Mouse (Mus musculus): ENCODE measurements around the gene B4galnt3.

- TF ChIP-seq E2F4 (IDR thresholded peaks at IDR 0.05; ENCODE audit: insufficient read depth) (no peak), POLR2A (IDR thresholded peaks at IDR 0.05; ENCODE audit: insufficient read length, low read depth) (no peak), REST (IDR thresholded peaks at IDR 0.05; ENCODE audit: insufficient read depth, insufficient read length) (no peak), MAX (IDR thresholded peaks at IDR 0.05; ENCODE audit: low read depth) (no peak), TCF12 (IDR thresholded peaks at IDR 0.05; ENCODE audit: insufficient read depth, poor library complexity, severe bottlenecking) (no peak), USF1 (IDR thresholded peaks at IDR 0.05; ENCODE audit: low read depth) (no peak), CEBPB (IDR thresholded peaks at IDR 0.05; ENCODE audit: insufficient read depth, poor library complexity, severe bottlenecking) (no peak), MYOD1 (IDR thresholded peaks at IDR 0.05; ENCODE audit: control insufficient read depth in 1 of 3, insufficient read length in 2 of 3, low read depth in 2 of 3) (peak in 1 of 3 experiments; percentile 3), POLR2AphosphoS2 (IDR thresholded peaks at IDR 0.05; ENCODE audit: insufficient read length, low read depth) (no peak), MYOG (IDR thresholded peaks at IDR 0.05; ENCODE audit: control insufficient read depth in 1 of 3, insufficient read depth in 1 of 3, insufficient read length in 2 of 3, low read depth in 2 of 3) (no peak), TCF3 (IDR thresholded peaks at IDR 0.05; ENCODE audit: insufficient read length, low read depth) (no peak)
Observed at GRCm38 (mm10) chr6:120255701-120256100, 38.7 kb downstream of the B4galnt3 start.
